ENCODE assay signal across 16 mouse cellular contexts in the genomic region with DNA sequence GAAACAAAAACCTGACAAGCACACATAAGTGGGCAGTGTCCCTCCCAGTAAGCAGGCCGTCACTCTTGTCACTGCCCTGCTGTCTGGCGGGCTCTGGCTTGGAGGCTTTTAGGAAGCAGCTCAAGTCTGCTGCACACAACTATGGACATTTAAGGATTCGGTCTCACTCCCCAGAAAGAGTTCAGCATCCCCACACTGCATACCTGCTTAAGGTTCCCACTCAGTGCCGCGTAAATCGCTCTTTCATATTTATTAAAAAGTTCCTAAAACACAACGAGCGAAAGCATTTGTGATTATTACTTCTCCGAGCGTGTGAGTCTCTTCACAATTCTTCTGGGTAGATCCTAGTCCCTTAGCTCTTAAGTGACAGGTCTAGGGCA.
"Had no signal": no experiment of that assay in that cellular context is flagged by ENCODE, and none has a peak within 500 bp of the region (broad histone marks: within the 10 kb centered on the region; RNA-seq: fewer than 3 reads in every experiment).

No protein-coding gene starts in this region.

- H3K9me3 ChIP-seq: neural tube, embryonic 13.5 days; neural tube, embryonic 15.5 days; stomach, embryonic 15.5 days had no signal

- DNase-seq: retina, postnatal 1 day; right cerebral cortex, adult 18-20 months; right cerebral cortex, postnatal 14 days; right cerebral cortex, postnatal 25 days; right cerebral cortex, postnatal 4 days; spleen, adult 18-20 months; thymus, adult 18-20 months; thymus, adult 2 months; thymus, postnatal 14 days; thymus, postnatal 25 days; thymus, postnatal 36 days; thymus, postnatal 4 days had no signal

- H3K4me2 ChIP-seq: neural tube, embryonic 13.5 days; neural tube, embryonic 15.5 days; stomach, embryonic 15.5 days had no signal

- H3K9ac ChIP-seq: neural tube, embryonic 13.5 days; neural tube, embryonic 15.5 days; stomach, embryonic 15.5 days had no signal

- H3K27ac ChIP-seq: neural tube, embryonic 13.5 days; neural tube, embryonic 15.5 days; stomach, embryonic 15.5 days; stomach, postnatal 0 days had no signal

- H3K27me3 ChIP-seq: neural tube, embryonic 13.5 days; neural tube, embryonic 15.5 days; stomach, embryonic 15.5 days had no signal

- H3K4me3 ChIP-seq: neural tube, embryonic 13.5 days; neural tube, embryonic 15.5 days; stomach, embryonic 15.5 days had no signal

- H3K4me1 ChIP-seq: neural tube, embryonic 13.5 days; neural tube, embryonic 15.5 days; stomach, embryonic 15.5 days had no signal
